Mouse (Mus musculus) heart, postnatal 0 days (tissue): ENCODE data around the gene Wdr63.

Experiments used
- CTCF ChIP-seq: IDR thresholded peaks from 2 replicates; pipeline ENCODE4 v1.5.1; 2016; ENCODE audit warnings: antibody characterized with exemption, control low read depth, low read depth
- EP300 ChIP-seq: IDR thresholded peaks from 2 replicates; pipeline ENCODE4 v1.6.1; 2016; ENCODE audit warnings: antibody characterized with exemption, low read depth

DNA sequence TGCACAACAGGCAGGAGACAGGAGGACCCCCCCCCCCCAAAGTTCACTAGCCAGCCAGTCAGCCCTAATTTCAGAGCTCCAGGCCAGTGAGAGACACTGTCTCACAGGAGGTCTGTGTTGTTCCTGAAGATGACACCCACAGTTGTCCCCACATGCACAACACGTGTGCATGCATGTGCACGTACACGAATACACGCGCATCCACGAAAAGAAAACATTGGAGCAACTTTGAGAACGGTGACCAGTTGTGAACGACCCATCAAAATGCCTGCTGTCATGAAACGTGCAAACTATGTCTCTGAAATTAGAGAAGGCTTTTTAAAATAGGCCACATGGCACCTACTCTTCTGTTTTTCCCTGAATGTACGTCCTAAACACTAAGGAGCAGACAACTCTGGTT is 43.4 kb upstream of the Wdr63 start:
- TF ChIP-seq CTCF = no peak
- TF ChIP-seq EP300 = no peak
